Mouse (Mus musculus) myocyte (in vitro differentiated cells): ENCODE measurements at regions not wholly inside any gene's neighbourhood (a gene's known extent, or its start where the extent isn't known, plus 50 kb on each side); places are given as distances from the start of the nearest gene placed in this dataset.

Experiments
- E2F4 ChIP-seq: IDR thresholded peaks from one replicate; pipeline ENCODE4 v1.6.1; 2011; ENCODE audit warnings: mild to moderate bottlenecking, control low read depth, moderate library complexity; ENCODE audit not compliant: insufficient read depth
- MAX ChIP-seq: IDR thresholded peaks from one replicate; pipeline ENCODE4 v1.6.1; 2011; ENCODE audit warnings: low read depth, mild to moderate bottlenecking, control low read depth
- MYOD1 ChIP-seq, 3 experiments: IDR thresholded peaks; one replicate each; pipeline ENCODE4 v1.6.1; 2011; ENCODE audit warnings: control low read depth in 2 of 3, low read depth in 2 of 3, mild to moderate bottlenecking in 2 of 3, moderate library complexity in 1 of 3; ENCODE audit not compliant: insufficient read length in 2 of 3, control insufficient read depth in 1 of 3
- MYOG ChIP-seq, 3 experiments: IDR thresholded peaks; one replicate each; pipeline ENCODE4 v1.6.1; 2011; ENCODE audit warnings: control low read depth in 2 of 3, low read depth in 2 of 3, mild to moderate bottlenecking in 2 of 3; ENCODE audit not compliant: insufficient read length in 2 of 3, control insufficient read depth in 1 of 3, insufficient read depth in 1 of 3
- POLR2A ChIP-seq: IDR thresholded peaks from one replicate; pipeline ENCODE4 v1.6.1; 2011; ENCODE audit warnings: low read depth, mild to moderate bottlenecking, control low read depth, moderate library complexity; ENCODE audit not compliant: insufficient read length
- POLR2AphosphoS2 ChIP-seq: IDR thresholded peaks from one replicate; pipeline ENCODE4 v1.6.1; 2011; ENCODE audit warnings: low read depth, control low read depth; ENCODE audit not compliant: insufficient read length
- REST ChIP-seq: IDR thresholded peaks from one replicate; pipeline ENCODE4 v1.6.1; 2011; ENCODE audit warnings: mild to moderate bottlenecking, control low read depth, moderate library complexity; ENCODE audit not compliant: insufficient read depth, insufficient read length
- USF1 ChIP-seq: IDR thresholded peaks from one replicate; pipeline ENCODE4 v1.6.1; 2011; ENCODE audit warnings: low read depth, mild to moderate bottlenecking, control low read depth, moderate library complexity

GRCm38 (mm10) chr15:31999553-31999952 lies 177.5 kb upstream of the Tas2r119 start:
- TF ChIP-seq POLR2A (no peak), E2F4 (no peak), MYOG (IDR thresholded peaks at IDR 0.05; ENCODE audit: control insufficient read depth in 1 of 3, insufficient read depth in 1 of 3, insufficient read length in 2 of 3, low read depth in 2 of 3) (no peak), POLR2AphosphoS2 (no peak), USF1 (no peak), MAX (no peak), REST (no peak), MYOD1 (IDR thresholded peaks at IDR 0.05; ENCODE audit: control insufficient read depth in 1 of 3, insufficient read length in 2 of 3, low read depth in 2 of 3) (no peak)
